In the genomic region with DNA sequence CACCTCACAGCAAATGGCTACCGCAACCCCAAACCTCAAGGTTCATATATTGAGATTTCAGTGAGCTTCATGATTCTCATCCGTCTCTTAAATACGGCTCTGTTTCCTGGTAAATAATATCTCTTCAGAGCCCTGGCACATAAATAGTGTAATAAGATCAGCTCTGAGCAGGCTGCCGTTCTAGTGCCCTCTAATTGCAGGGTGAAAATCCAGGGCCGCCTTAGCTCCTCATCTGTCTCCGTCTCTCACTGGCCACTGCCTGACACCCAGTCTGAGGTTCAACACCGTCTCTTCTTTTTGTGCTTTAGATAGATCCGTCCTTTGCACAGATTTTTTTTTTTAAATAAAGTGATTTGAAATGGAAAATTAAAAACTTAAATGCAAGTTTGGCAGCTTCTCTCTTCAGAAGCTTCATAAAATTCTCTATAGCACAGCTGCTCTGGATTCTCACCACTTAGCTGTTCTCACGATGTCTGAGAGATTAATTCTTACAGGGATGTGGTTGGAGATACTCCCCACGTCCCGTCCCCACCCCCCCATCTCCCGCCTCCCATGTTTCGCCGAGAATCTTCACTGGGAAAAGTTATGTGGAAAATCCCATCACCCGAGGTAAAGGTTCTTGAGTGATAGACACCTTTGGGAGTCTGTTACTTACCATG, we compare ENCODE assay signal across 14 mouse cellular contexts.
A peak's percentile ranks its signal among the peaks of the same experiment; 100 is the strongest.
DNase-seq lines count a peak whose midpoint lies in the region; ATAC-seq and TF ChIP-seq lines count a peak whose summit lies in the region.
"Had no signal": no experiment of that assay in that cellular context is flagged by ENCODE, and none has a peak within 500 bp of the region (broad histone marks: within the 10 kb centered on the region; RNA-seq: fewer than 3 reads in every experiment).

No protein-coding gene starts in this region.

- no peaks in the 10 kb centered on the region for H3K27me3 ChIP-seq in kidney, embryonic 16.5 days (ENCODE audit: insufficient read depth, low read length)
- no peaks in the 10 kb centered on the region for H3K27me3 ChIP-seq in intestine, embryonic 15.5 days (replicated peaks)
- H3K27me3 ChIP-seq: liver, embryonic 15.5 days; midbrain, embryonic 13.5 days had no signal

- no peak overlapping the region; the same call in 1 of the 2 replicates for H3K4me2 ChIP-seq in kidney, embryonic 16.5 days (replicated peaks; ENCODE audit: low read depth, low read length)
- H3K4me2 ChIP-seq in intestine, embryonic 15.5 days (replicated peaks), result peak overlapping the region; percentile 34; the same call in 1 of the 2 replicates
- H3K4me2 ChIP-seq: liver, embryonic 15.5 days; midbrain, embryonic 13.5 days had no signal

- peak overlapping the region; percentile 76 for H3K27ac ChIP-seq in gastrocnemius, adult 2 months
- peak overlapping the region; percentile 48; the same call in 1 of the 2 replicates for H3K27ac ChIP-seq in kidney, embryonic 16.5 days (ENCODE audit: low read length)
- peak overlapping the region; percentile 52; the same call in 1 of the 2 replicates for H3K27ac ChIP-seq in bone marrow macrophage, adult 2 months (ENCODE audit: insufficient read depth, low read depth, low read length)
- peak overlapping the region; percentile 75 for H3K27ac ChIP-seq in intestine, embryonic 15.5 days
- H3K27ac ChIP-seq: hindbrain, postnatal 0 days; liver, embryonic 15.5 days; midbrain, embryonic 13.5 days had no signal

- no peaks in the 10 kb centered on the region for H3K9me3 ChIP-seq in kidney, embryonic 16.5 days (ENCODE audit: low read length)
- H3K9me3 ChIP-seq in intestine, embryonic 15.5 days, result no peaks in the 10 kb centered on the region
- H3K9me3 ChIP-seq: liver, embryonic 15.5 days; midbrain, embryonic 13.5 days had no signal

- H3K9ac ChIP-seq in kidney, embryonic 16.5 days (replicated peaks; ENCODE audit: low read length), result no peak overlapping the region
- H3K9ac ChIP-seq in intestine, embryonic 15.5 days, result no peak overlapping the region
- H3K9ac ChIP-seq: liver, embryonic 15.5 days; midbrain, embryonic 13.5 days had no signal

- no peak; the same call in 1 of the 2 replicates for TF ChIP-seq CTCF in gastrocnemius, adult 2 months (IDR thresholded peaks at IDR 0.05)
- TF ChIP-seq CTCF in bone marrow macrophage, adult 2 months (IDR thresholded peaks at IDR 0.05; ENCODE audit: low read depth, low read length), result no peak

- peak overlapping the region; percentile 55 for H3K4me3 ChIP-seq in gastrocnemius, adult 2 months
- H3K4me3 ChIP-seq in kidney, embryonic 16.5 days (ENCODE audit: low read length), result no peak overlapping the region
- H3K4me3 ChIP-seq in bone marrow macrophage, adult 2 months (ENCODE audit: insufficient read depth, low read length), result no peak overlapping the region
- H3K4me3 ChIP-seq in intestine, embryonic 15.5 days (replicated peaks), result no peak overlapping the region
- H3K4me3 ChIP-seq: liver, embryonic 15.5 days; midbrain, embryonic 13.5 days had no signal

- H3K36me3 ChIP-seq in kidney, embryonic 16.5 days (ENCODE audit: insufficient read depth, low read length), result no peaks in the 10 kb centered on the region
- no peaks in the 10 kb centered on the region for H3K36me3 ChIP-seq in intestine, embryonic 15.5 days
- H3K36me3 ChIP-seq: liver, embryonic 15.5 days; midbrain, embryonic 13.5 days had no signal

- H3K4me1 ChIP-seq in kidney, embryonic 16.5 days (ENCODE audit: insufficient read depth, low read length), result peaks cover 33% of the 10 kb centered on the region
- peaks cover 28% of the 10 kb centered on the region for H3K4me1 ChIP-seq in bone marrow macrophage, adult 2 months (ENCODE audit: control insufficient read depth, insufficient read depth, low read length)
- H3K4me1 ChIP-seq in intestine, embryonic 15.5 days (replicated peaks), result peaks cover 35% of the 10 kb centered on the region

- no peak for ATAC-seq in kidney, embryonic 16.5 days (ENCODE audit: low FRiP score, low TSS enrichment)
- ATAC-seq in intestine, embryonic 15.5 days, result no peak
- ATAC-seq: midbrain, embryonic 13.5 days had no signal

- intact Hi-C loops in gastrocnemius, adult 2 months (cut with DNase I), result loop anchor here (5.0 to 10.0 kb wide), 2 partner anchors 114 to 186 kb away; a partner anchor contains a TSS

- no peak for TF ChIP-seq POLR2A in bone marrow macrophage, adult 2 months (IDR thresholded peaks at IDR 0.05; ENCODE audit: borderline replicate concordance, low read depth, low read length)

- 48% methylated on average over 15 of the region's 15 CpGs for WGBS in kidney, embryonic 16.5 days
- WGBS in intestine, embryonic 15.5 days, result 40% methylated on average over 15 of the region's 15 CpGs

- peak; percentile 54 for DNase-seq in gastrocnemius, adult 2 months
- no peak for DNase-seq in gastrocnemius, adult 8-10 months (ENCODE audit: low spot score in 2 of 2)
- DNase-seq in kidney, adult 9 months, result no peak
- no peak for DNase-seq in right cerebral cortex, postnatal 36 days (ENCODE audit: low spot score in 2 of 2)
- no peak for DNase-seq in layer of hippocampus, postnatal 36 days
- DNase-seq: B cell, adult 2 months; cerebellum, adult 11 months; thymus, postnatal 25 days had no signal
